Mouse (Mus musculus) G1E (cell line): ENCODE measurements around the gene Slc44a4.
"Not testable (repeated sequence)": the region's sequence is repeated elsewhere in the genome, so short reads cannot be mapped to it uniquely, and the experiment has no call there.

ENCODE experiments used
- CTCF ChIP-seq: IDR thresholded peaks from 2 replicates; pipeline ENCODE4 v1.5.1; 2012; ENCODE audit warnings: low read depth, low read length, inconsistent platforms, mixed read lengths
- GATA1 ChIP-seq: IDR thresholded peaks from 2 replicates; pipeline ENCODE4 v1.6.1; 2012; ENCODE audit warnings: borderline replicate concordance, low read length, inconsistent platforms, mixed read lengths
- POLR2AphosphoS5 ChIP-seq: IDR thresholded peaks from 2 replicates; pipeline ENCODE4 v1.6.1; 2012; ENCODE audit warnings: low read depth, low read length, inconsistent platforms; ENCODE audit not compliant: insufficient replicate concordance
- TAL1 ChIP-seq: conservative IDR thresholded peaks from 2 replicates; pipeline ENCODE4 v1.6.1; 2012; ENCODE audit warnings: low read depth, low read length, inconsistent platforms, mixed read lengths

- not testable (repeated sequence) for TF ChIP-seq CTCF, GATA1, TAL1, POLR2AphosphoS5
Measured at GRCm38 (mm10) chr17:34900826-34901225, 13.4 kb upstream of the Slc44a4 start.
